12 mouse cellular contexts compared by ENCODE assay signal in the genomic region with DNA sequence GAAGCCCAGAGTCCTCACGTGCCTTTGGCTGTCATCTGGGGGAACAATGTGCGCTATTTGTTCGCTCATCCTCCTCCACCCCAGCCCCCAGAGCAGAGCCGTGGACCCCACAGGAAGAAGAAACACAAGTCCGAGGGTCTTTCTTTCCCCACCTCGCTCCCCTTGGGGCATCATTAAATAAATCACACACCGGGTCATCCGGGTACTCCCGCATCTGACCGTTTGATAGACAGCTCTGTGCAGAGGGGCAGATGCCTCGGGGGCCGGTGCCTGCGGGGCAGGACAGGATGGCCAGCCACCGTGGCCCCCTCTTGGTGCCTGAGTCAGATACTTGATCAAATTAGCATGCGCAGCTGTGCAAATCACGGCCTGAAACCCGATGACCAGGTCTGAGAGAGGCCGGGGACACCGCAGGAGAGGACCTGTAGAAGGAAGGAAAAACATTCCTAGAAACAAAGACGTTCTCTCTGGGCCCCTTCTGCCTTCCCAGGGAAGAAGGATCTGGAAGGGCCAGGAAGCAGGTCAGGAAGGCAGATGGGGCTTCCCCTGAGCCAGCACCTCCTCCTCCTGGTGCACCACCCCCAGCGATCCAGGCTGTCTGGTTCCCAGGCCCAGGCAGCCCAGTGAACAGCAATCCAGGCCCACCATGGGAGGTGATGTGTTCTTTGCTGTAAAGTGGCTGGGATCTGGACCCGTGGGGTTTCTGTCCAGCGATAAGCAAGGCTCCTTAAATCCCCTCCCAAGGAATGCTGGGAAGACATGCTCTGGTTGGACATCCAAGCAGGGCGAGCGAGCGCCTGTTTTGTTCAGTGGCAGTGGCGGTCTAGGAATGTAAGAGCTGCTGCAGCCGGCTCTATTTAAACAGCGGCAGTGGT.
A peak's percentile ranks its signal among the peaks of the same experiment; 100 is the strongest.
DNase-seq lines count a peak whose midpoint lies in the region; ATAC-seq and TF ChIP-seq lines count a peak whose summit lies in the region.
"Had no signal": no experiment of that assay in that cellular context is flagged by ENCODE, and none has a peak within 500 bp of the region (broad histone marks: within the 10 kb centered on the region; RNA-seq: fewer than 3 reads in every experiment).

No protein-coding gene starts in this region.

- TF ChIP-seq CTCF in forebrain, postnatal 0 days (IDR thresholded peaks at IDR 0.05; ENCODE audit: low read depth), result no peak

- no peaks in the 10 kb centered on the region for H3K9me3 ChIP-seq in forebrain, embryonic 10.5 days
- no peaks in the 10 kb centered on the region for H3K9me3 ChIP-seq in forebrain, postnatal 0 days (ENCODE audit: low read length)
- no peaks in the 10 kb centered on the region for H3K9me3 ChIP-seq in lung, embryonic 15.5 days
- no peaks in the 10 kb centered on the region for H3K9me3 ChIP-seq in hindbrain, embryonic 16.5 days (ENCODE audit: control insufficient read depth, low read length)
- no peaks in the 10 kb centered on the region for H3K9me3 ChIP-seq in neural tube, embryonic 13.5 days
- H3K9me3 ChIP-seq: liver, embryonic 13.5 days had no signal

- no peak overlapping the region for H3K4me2 ChIP-seq in forebrain, postnatal 0 days (ENCODE audit: low read depth)
- H3K4me2 ChIP-seq in lung, embryonic 15.5 days, result peak overlapping the region; percentile 7; the same call in 1 of the 2 replicates
- no peak overlapping the region for H3K4me2 ChIP-seq in hindbrain, embryonic 16.5 days (ENCODE audit: low read length)
- no peak overlapping the region; the same call in 1 of the 2 replicates for H3K4me2 ChIP-seq in neural tube, embryonic 13.5 days
- H3K4me2 ChIP-seq: liver, embryonic 13.5 days had no signal

- H3K4me3 ChIP-seq in forebrain, embryonic 10.5 days, result no peak overlapping the region
- H3K4me3 ChIP-seq in forebrain, postnatal 0 days (ENCODE audit: low read depth, low read length), result no peak overlapping the region
- no peak overlapping the region for H3K4me3 ChIP-seq in lung, embryonic 15.5 days
- no peak overlapping the region for H3K4me3 ChIP-seq in hindbrain, embryonic 16.5 days (ENCODE audit: low read length)
- no peak overlapping the region for H3K4me3 ChIP-seq in neural tube, embryonic 13.5 days
- H3K4me3 ChIP-seq: liver, embryonic 13.5 days; myocyte had no signal

- H3K4me1 ChIP-seq in forebrain, embryonic 10.5 days, result peaks cover 71% of the 10 kb centered on the region
- peaks cover 10% of the 10 kb centered on the region for H3K4me1 ChIP-seq in forebrain, postnatal 0 days (ENCODE audit: insufficient read depth)
- H3K4me1 ChIP-seq in lung, embryonic 15.5 days, result peaks cover 39% of the 10 kb centered on the region
- H3K4me1 ChIP-seq in hindbrain, embryonic 16.5 days (ENCODE audit: control insufficient read depth, insufficient read depth, low read depth, low read length), result peaks cover 23% of the 10 kb centered on the region
- peaks cover 55% of the 10 kb centered on the region for H3K4me1 ChIP-seq in neural tube, embryonic 13.5 days (replicated peaks)
- H3K4me1 ChIP-seq: liver, embryonic 13.5 days had no signal

- H3K36me3 ChIP-seq in forebrain, embryonic 10.5 days (replicated peaks), result no peaks in the 10 kb centered on the region
- H3K36me3 ChIP-seq in forebrain, postnatal 0 days (ENCODE audit: insufficient read depth), result no peaks in the 10 kb centered on the region
- no peaks in the 10 kb centered on the region for H3K36me3 ChIP-seq in lung, embryonic 15.5 days
- H3K36me3 ChIP-seq in hindbrain, embryonic 16.5 days (ENCODE audit: control insufficient read depth, insufficient read depth, low read length), result no peaks in the 10 kb centered on the region
- H3K36me3 ChIP-seq in neural tube, embryonic 13.5 days, result no peaks in the 10 kb centered on the region
- H3K36me3 ChIP-seq: liver, embryonic 13.5 days had no signal

- WGBS in forebrain, embryonic 10.5 days, result 40% methylated on average over 29 of the region's 29 CpGs
- WGBS in forebrain, postnatal 0 days, result 45% methylated on average over 29 of the region's 29 CpGs
- WGBS in lung, embryonic 15.5 days, result 26% methylated on average over 29 of the region's 29 CpGs
- WGBS in hindbrain, embryonic 16.5 days, result 24% methylated on average over 29 of the region's 29 CpGs
- WGBS in neural tube, embryonic 13.5 days, result 26% methylated on average over 29 of the region's 29 CpGs

- H3K27ac ChIP-seq in forebrain, embryonic 10.5 days, result peak overlapping the region; percentile 83
- H3K27ac ChIP-seq in forebrain, postnatal 0 days (ENCODE audit: low read depth, low read length), result no peak overlapping the region
- H3K27ac ChIP-seq in lung, embryonic 15.5 days, result no peak overlapping the region
- H3K27ac ChIP-seq in hindbrain, embryonic 16.5 days (ENCODE audit: low read depth, low read length), result no peak overlapping the region
- H3K27ac ChIP-seq in neural tube, embryonic 13.5 days (replicated peaks), result 0 out of 2 replicates have a peak overlapping the region, but pooled peaks have one; percentile 23
- H3K27ac ChIP-seq: liver, embryonic 13.5 days had no signal

- peaks cover 61% of the 10 kb centered on the region for H3K27me3 ChIP-seq in forebrain, embryonic 10.5 days (ENCODE audit: poor library complexity, severe bottlenecking)
- H3K27me3 ChIP-seq in forebrain, postnatal 0 days (ENCODE audit: insufficient read depth, low read length), result no peaks in the 10 kb centered on the region
- no peaks in the 10 kb centered on the region for H3K27me3 ChIP-seq in lung, embryonic 15.5 days
- H3K27me3 ChIP-seq in hindbrain, embryonic 16.5 days (replicated peaks; ENCODE audit: control insufficient read depth, insufficient read depth, low read length), result no peaks in the 10 kb centered on the region; the same call in 1 of the 2 replicates
- peaks cover 4% of the 10 kb centered on the region; the same call in 1 of the 2 replicates for H3K27me3 ChIP-seq in neural tube, embryonic 13.5 days

- no peak overlapping the region for H3K9ac ChIP-seq in forebrain, postnatal 0 days
- H3K9ac ChIP-seq in lung, embryonic 15.5 days, result no peak overlapping the region
- H3K9ac ChIP-seq in hindbrain, embryonic 16.5 days (ENCODE audit: low read depth, low read length), result peak overlapping the region; percentile 41
- no peak overlapping the region for H3K9ac ChIP-seq in neural tube, embryonic 13.5 days
- H3K9ac ChIP-seq: liver, embryonic 13.5 days had no signal

- peak; percentile 66 for DNase-seq in forebrain, embryonic 10.5 days (ENCODE audit: extremely low spot score, low spot score)
- DNase-seq in forebrain, postnatal 0 days, result no peak
- no peak for DNase-seq in lung, postnatal 10 days
- DNase-seq in gastrocnemius, adult 18-20 months (ENCODE audit: low spot score), result no peak
- no peak for DNase-seq in layer of hippocampus, adult 9-11 months
- DNase-seq: liver, embryonic 13.5 days; spleen, adult 18-20 months had no signal

- ATAC-seq in forebrain, postnatal 0 days, result no peak
- no peak for ATAC-seq in lung, embryonic 15.5 days (ENCODE audit: borderline replicate concordance, extremely low read depth, low FRiP score, low TSS enrichment)
- ATAC-seq in hindbrain, embryonic 16.5 days, result no peak
- ATAC-seq in neural tube, embryonic 13.5 days (ENCODE audit: low read depth), result peak; percentile 21; the same call in 1 of the 2 replicates
- ATAC-seq: inflammation-experienced regulatory T-cells, adult 6 months had no signal

Comparison
In these comparisons a context has a peak if more than half of its experiments do, and no peak if none do; other contexts are left out.
1. H3K27ac ChIP-seq: peak in forebrain, embryonic 10.5 days (single experiment) and neural tube, embryonic 13.5 days (single experiment); none in forebrain, postnatal 0 days (single experiment), lung, embryonic 15.5 days (single experiment) and hindbrain, embryonic 16.5 days (single experiment).